8 mouse cellular contexts compared by ENCODE assay signal in genomic region chr19:41244581-41244980, GRCm38 (mm10). TPM values are rescaled to one million over a fixed set of nuclear protein-coding genes. Genes with fewer than 3 reads are reported as not detected.
DNase-seq lines count a peak whose midpoint lies in the region; ATAC-seq and TF ChIP-seq lines count a peak whose summit lies in the region.
"Had no signal": no experiment of that assay in that cellular context is flagged by ENCODE, and none has a peak within 500 bp of the region (broad histone marks: within the 10 kb centered on the region; RNA-seq: fewer than 3 reads in every experiment).

No protein-coding gene starts in this region.

- peaks cover 27% of the 10 kb centered on the region for H3K4me1 ChIP-seq in G1E (ENCODE audit: insufficient read depth, low read depth, low read length)
- H3K4me1 ChIP-seq in limb, embryonic 10.5 days: no peaks in the 10 kb centered on the region

- no peaks in the 10 kb centered on the region for H3K9me3 ChIP-seq in G1E (replicated peaks)
- no peaks in the 10 kb centered on the region for H3K9me3 ChIP-seq in limb, embryonic 10.5 days (replicated peaks)

- ATAC-seq in G1E (ENCODE audit: extremely low read depth, insufficient number of reproducible peaks, low FRiP score, poor library complexity, severe bottlenecking): no peak

- DNase-seq in kidney, adult 9 months: peak; percentile 59
- DNase-seq in kidney, adult 11 months: no peak
- no peak for DNase-seq in G1E (ENCODE audit: low spot score)
- peak; percentile 71 for DNase-seq in adrenal gland, postnatal 10 days
- DNase-seq in frontal cortex, postnatal 36 days (ENCODE audit: low spot score in 2 of 2): peak; percentile 31 to 53
- DNase-seq in limb, embryonic 10.5 days (ENCODE audit: low spot score): peak; percentile 52
- DNase-seq in retina, postnatal 1 day: peak; percentile 53

- TF ChIP-seq CTCF in G1E (IDR thresholded peaks at IDR 0.05; ENCODE audit: low read depth, low read length): peak; percentile 66

- H3K27me3 ChIP-seq in G1E (ENCODE audit: insufficient read depth, low read length): no peaks in the 10 kb centered on the region
- no peaks in the 10 kb centered on the region for H3K27me3 ChIP-seq in limb, embryonic 10.5 days (ENCODE audit: low read depth, poor library complexity, severe bottlenecking)

- whole genome bisulfite sequencing in limb, embryonic 10.5 days: 75% methylated on average over 6 of the region's 6 CpGs

- H3K27ac ChIP-seq in limb, embryonic 10.5 days: no peak overlapping the region
- H3K27ac ChIP-seq: macrophage had no signal

- H3K36me3 ChIP-seq in G1E (replicated peaks): peaks cover 81% of the 10 kb centered on the region
- H3K36me3 ChIP-seq in limb, embryonic 10.5 days: peaks cover 89% of the 10 kb centered on the region

- no peak overlapping the region for H3K4me3 ChIP-seq in G1E (ENCODE audit: low read depth, low read length)
- H3K4me3 ChIP-seq in limb, embryonic 10.5 days: no peak overlapping the region

RNA-seq across cellular contexts. Expression of gene Tm9sf3, which starts 19.2 kb away (rescaled TPM):
- 107 and 118 TPM in 2 replicates for total RNA-seq in G1E (2014; fragmentation: Nextera tagmentation)
- total RNA-seq in G1E (2017): 218 and 236 TPM in 2 replicates
- polyA plus RNA-seq in G1E (2012): 45.9 and 49.3 TPM in 2 replicates
- 100 to 1,000 TPM; 143 to 149 TPM for total RNA-seq in adrenal gland, postnatal 10 days (2021)
- polyA plus RNA-seq in limb, embryonic 10.5 days (2016; fragmentation: Nextera tagmentation; extraction: Ambion mirVana): 88.8 and 112 TPM in 2 replicates

RNA-seq across cellular contexts. Expression of gene Tll2, which starts 37.9 kb away (rescaled TPM):
- total RNA-seq in G1E (2014; fragmentation: Nextera tagmentation): not detected in 2 replicates
- not detected in 2 replicates for total RNA-seq in G1E (2017)
- polyA plus RNA-seq in G1E (2012): not detected in 2 replicates
- total RNA-seq in adrenal gland, postnatal 10 days (2021): under 1 TPM; 0.27 to 0.94 TPM
- polyA plus RNA-seq in limb, embryonic 10.5 days (2016; fragmentation: Nextera tagmentation; extraction: Ambion mirVana): 0.03 TPM in 1 of 2 replicates, not detected in the other
- polyA plus RNA-seq: macrophage had no signal

Comparison
In these comparisons a context has a peak if more than half of its experiments do, and no peak if none do; other contexts are left out.
1. DNase-seq: peak in kidney, adult 9 months (single experiment), adrenal gland, postnatal 10 days (single experiment), frontal cortex, postnatal 36 days (2 of 2), limb, embryonic 10.5 days (single experiment) and retina, postnatal 1 day (single experiment); none in kidney, adult 11 months (single experiment) and G1E (single experiment).